Mouse (Mus musculus): ENCODE results near the gene Taf10. TPM values are rescaled to one million over a fixed set of nuclear protein-coding genes. Genes with fewer than 3 reads are reported as not detected.

The Taf10 gene
- total and polyA plus RNA-seq, 3 experiments = 110 to 158 (median 115) TPM

DNA sequence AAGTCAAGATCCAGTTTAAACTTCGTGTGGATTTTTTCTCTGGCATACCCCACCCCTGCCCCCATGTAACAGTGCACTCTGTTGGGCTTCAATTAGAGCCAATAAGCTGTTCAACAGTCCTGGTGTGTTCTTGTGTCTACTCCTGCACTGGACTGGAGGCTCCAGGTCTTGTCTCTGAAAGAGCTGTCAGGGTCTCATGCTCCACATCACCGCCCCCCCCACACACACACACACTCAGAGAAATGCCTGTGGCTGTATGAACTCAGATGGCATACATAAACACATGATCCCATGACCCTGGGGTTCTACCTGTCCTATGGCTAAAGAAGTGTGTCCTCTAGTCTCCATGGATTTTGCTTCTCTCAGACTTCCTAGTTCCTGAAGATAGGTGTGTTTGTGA is 31.9 kb upstream of the Taf10 start:
- intact Hi-C loops (cut with DNase I) = no loop called here
- TF ChIP-seq EP300 (IDR thresholded peaks at IDR 0.05; ENCODE audit: insufficient read depth, low read depth, low read length) (no peak), POLR2A (IDR thresholded peaks at IDR 0.05; ENCODE audit: insufficient read depth, low read depth, low read length) (no peak)
- peaks cover 22% of the 10 kb centered on the region for H3K4me1 ChIP-seq (ENCODE audit: control insufficient read depth, insufficient read depth, low read length)
- DNase-seq = no peak
- no peaks in the 10 kb centered on the region for H3K79me2 ChIP-seq (replicated peaks; ENCODE audit: control insufficient read depth, insufficient read depth, low read length)
- H3K4me3 ChIP-seq = no peak overlapping the region
- H3K27me3 ChIP-seq (ENCODE audit: control insufficient read depth, insufficient read depth, low read length) = no peaks in the 10 kb centered on the region
- H3K27ac ChIP-seq = no peak overlapping the region
- peaks cover 1% of the 10 kb centered on the region; the same call in 1 of the 2 replicates for H3K36me3 ChIP-seq (ENCODE audit: control insufficient read depth, insufficient read depth, low read length)
- H3K9ac ChIP-seq (ENCODE audit: low read depth, low read length) = no peak overlapping the region
- WGBS = 77% methylated on average over 2 of the region's 2 CpGs

DNA sequence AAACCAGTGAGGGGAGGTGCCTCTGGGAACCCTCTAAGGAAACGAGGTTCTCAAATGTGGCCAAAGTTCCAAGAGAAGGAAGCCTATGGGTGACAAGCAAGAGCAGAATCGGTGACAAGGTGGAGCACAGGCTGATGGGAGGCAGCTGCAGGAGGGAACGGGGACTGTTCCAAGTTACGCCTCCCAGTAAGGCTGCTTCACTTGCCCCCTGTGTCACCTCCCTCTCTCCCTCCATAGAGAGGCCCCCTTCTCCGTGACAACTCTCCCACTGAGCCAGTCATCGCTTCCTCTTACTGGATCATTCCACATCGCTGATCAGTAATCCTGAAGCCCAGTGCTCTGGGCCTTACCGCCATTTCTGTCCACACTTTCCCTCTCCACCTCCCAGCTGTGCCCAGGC is 30.5 kb upstream of the Taf10 start:
- Histone ChIP-seq H3K27ac (no peak overlapping the region), H3K4me3 (no peak overlapping the region), H3K9ac (ENCODE audit: low read depth, low read length) (no peak overlapping the region), H3K4me1 (ENCODE audit: control insufficient read depth, insufficient read depth, low read length) (peaks cover 23% of the 10 kb centered on the region), H3K36me3 (ENCODE audit: control insufficient read depth, insufficient read depth, low read length) (peaks cover 9% of the 10 kb centered on the region), H3K79me2 (replicated peaks; ENCODE audit: control insufficient read depth, insufficient read depth, low read length) (no peaks in the 10 kb centered on the region), H3K27me3 (ENCODE audit: control insufficient read depth, insufficient read depth, low read length) (no peaks in the 10 kb centered on the region)
- WGBS = 39% methylated on average over 8 of the region's 8 CpGs
- intact Hi-C loops (cut with DNase I) = no loop called here
- no peak for DNase-seq
- TF ChIP-seq POLR2A (IDR thresholded peaks at IDR 0.05; ENCODE audit: insufficient read depth, low read depth, low read length) = no peak
- no peak for TF ChIP-seq EP300 (IDR thresholded peaks at IDR 0.05; ENCODE audit: insufficient read depth, low read depth, low read length)
- TF ChIP-seq CTCF (IDR thresholded peaks at IDR 0.05) = no peak

DNA sequence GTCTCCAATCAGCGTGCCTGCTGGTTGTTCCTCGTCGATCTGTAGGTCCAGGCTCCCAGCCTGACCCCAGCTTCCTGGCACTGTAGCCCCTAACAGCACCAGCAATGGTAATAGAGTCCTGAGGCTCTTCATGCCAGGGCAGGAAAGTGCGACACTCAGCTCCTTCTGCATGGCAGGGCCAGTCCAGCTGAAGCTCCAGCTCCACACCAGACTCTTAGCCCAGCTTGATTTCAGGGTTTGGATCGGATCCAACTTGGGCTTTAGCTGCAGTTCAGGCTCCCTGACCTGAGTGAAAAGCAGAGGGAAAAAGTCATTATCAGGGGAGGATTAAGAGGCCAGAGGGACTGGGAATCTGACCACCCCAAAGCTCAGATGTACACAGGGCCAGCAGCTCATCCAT is 28.9 kb upstream of the Taf10 start:
- WGBS = 71% methylated on average over 5 of the region's 5 CpGs
- no peak for DNase-seq
- Histone ChIP-seq H3K36me3 (ENCODE audit: control insufficient read depth, insufficient read depth, low read length) (peaks cover 16% of the 10 kb centered on the region), H3K4me1 (ENCODE audit: control insufficient read depth, insufficient read depth, low read length) (peaks cover 11% of the 10 kb centered on the region), H3K4me3 (no peak overlapping the region), H3K9ac (ENCODE audit: low read depth, low read length) (no peak overlapping the region), H3K79me2 (replicated peaks; ENCODE audit: control insufficient read depth, insufficient read depth, low read length) (no peaks in the 10 kb centered on the region), H3K27me3 (ENCODE audit: control insufficient read depth, insufficient read depth, low read length) (no peaks in the 10 kb centered on the region), H3K27ac (no peak overlapping the region)
- TF ChIP-seq EP300 (IDR thresholded peaks at IDR 0.05; ENCODE audit: insufficient read depth, low read depth, low read length) (no peak), POLR2A (IDR thresholded peaks at IDR 0.05; ENCODE audit: insufficient read depth, low read depth, low read length) (no peak), CTCF (IDR thresholded peaks at IDR 0.05) (no peak)
- intact Hi-C loops (cut with DNase I) = no loop called here

DNA sequence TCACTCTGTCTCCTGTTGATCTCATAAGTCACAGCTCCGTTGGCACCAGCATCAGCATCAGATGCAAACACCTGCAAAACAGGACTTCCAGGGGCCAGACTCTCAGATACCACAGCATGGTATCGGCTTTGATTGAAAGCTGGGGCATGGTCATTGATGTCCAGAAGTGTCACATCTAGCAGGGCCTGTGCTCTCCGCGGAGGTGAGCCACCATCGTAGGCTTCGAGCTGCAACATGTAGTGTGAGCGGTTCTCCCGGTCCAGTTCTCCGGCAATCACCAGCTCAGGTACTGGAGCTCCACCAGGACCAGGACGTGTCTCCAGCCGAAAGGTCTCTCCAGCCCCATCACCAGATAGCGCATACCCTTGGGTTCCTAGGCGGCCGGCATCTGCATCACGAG is 28.2 kb upstream of the Taf10 start:
- WGBS = 97% methylated on average over 15 of the region's 15 CpGs
- H3K4me1 ChIP-seq (ENCODE audit: control insufficient read depth, insufficient read depth, low read length) = peaks cover 13% of the 10 kb centered on the region

DNA sequence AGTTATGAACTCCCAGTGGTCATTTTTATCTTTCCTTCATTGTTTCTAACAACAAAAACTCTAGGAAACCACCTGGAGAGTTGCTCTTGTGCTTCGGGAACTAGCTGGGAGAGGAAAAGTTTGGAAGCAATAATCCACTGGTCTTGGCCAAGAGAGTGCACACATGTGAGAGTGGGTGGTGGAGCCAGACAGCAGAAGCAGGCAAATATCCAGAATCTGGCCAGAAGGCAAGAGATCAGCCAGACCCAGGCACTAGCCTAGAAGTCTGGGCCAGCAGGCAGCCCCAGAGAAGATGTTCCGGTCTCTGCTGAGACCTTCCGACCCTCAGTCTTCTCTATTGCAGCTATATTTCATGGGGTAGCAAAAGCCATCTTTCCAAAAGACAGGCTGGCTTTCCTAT is 25.8 kb upstream of the Taf10 start:
- H3K4me1 ChIP-seq (ENCODE audit: control insufficient read depth, insufficient read depth, low read length) = peaks cover 13% of the 10 kb centered on the region
- H3K79me2 ChIP-seq (replicated peaks; ENCODE audit: control insufficient read depth, insufficient read depth, low read length) = no peaks in the 10 kb centered on the region
- intact Hi-C loops (cut with DNase I) = loop anchor here (5.0 kb wide), 1 partner anchor 32 kb away; no protein-coding TSS in a partner anchor
- no peak overlapping the region for H3K4me3 ChIP-seq
- no peak overlapping the region for H3K27ac ChIP-seq
- no peak overlapping the region for H3K9ac ChIP-seq (ENCODE audit: low read depth, low read length)
- H3K36me3 ChIP-seq (ENCODE audit: control insufficient read depth, insufficient read depth, low read length) = peaks cover 18% of the 10 kb centered on the region
- TF ChIP-seq CTCF (IDR thresholded peaks at IDR 0.05) = no peak
- no peak for TF ChIP-seq POLR2A (IDR thresholded peaks at IDR 0.05; ENCODE audit: insufficient read depth, low read depth, low read length)
- TF ChIP-seq EP300 (IDR thresholded peaks at IDR 0.05; ENCODE audit: insufficient read depth, low read depth, low read length) = no peak
- DNase-seq = peak in 1 of 2 experiments; percentile 57
- WGBS = 38% methylated on average over 3 of the region's 3 CpGs
- no peaks in the 10 kb centered on the region for H3K27me3 ChIP-seq (ENCODE audit: control insufficient read depth, insufficient read depth, low read length)

More for the DNA sequence above, 28.2 kb upstream of the Taf10 start:
- no peak for DNase-seq
- TF ChIP-seq EP300 (IDR thresholded peaks at IDR 0.05; ENCODE audit: insufficient read depth, low read depth, low read length) (no peak), POLR2A (IDR thresholded peaks at IDR 0.05; ENCODE audit: insufficient read depth, low read depth, low read length) (no peak), CTCF (IDR thresholded peaks at IDR 0.05) (no peak)
- Histone ChIP-seq H3K27me3 (ENCODE audit: control insufficient read depth, insufficient read depth, low read length) (no peaks in the 10 kb centered on the region), H3K4me3 (no peak overlapping the region), H3K36me3 (ENCODE audit: control insufficient read depth, insufficient read depth, low read length) (peaks cover 18% of the 10 kb centered on the region), H3K27ac (no peak overlapping the region), H3K79me2 (replicated peaks; ENCODE audit: control insufficient read depth, insufficient read depth, low read length) (no peaks in the 10 kb centered on the region), H3K9ac (ENCODE audit: low read depth, low read length) (no peak overlapping the region)
- intact Hi-C loops (cut with DNase I) = no loop called here

DNA sequence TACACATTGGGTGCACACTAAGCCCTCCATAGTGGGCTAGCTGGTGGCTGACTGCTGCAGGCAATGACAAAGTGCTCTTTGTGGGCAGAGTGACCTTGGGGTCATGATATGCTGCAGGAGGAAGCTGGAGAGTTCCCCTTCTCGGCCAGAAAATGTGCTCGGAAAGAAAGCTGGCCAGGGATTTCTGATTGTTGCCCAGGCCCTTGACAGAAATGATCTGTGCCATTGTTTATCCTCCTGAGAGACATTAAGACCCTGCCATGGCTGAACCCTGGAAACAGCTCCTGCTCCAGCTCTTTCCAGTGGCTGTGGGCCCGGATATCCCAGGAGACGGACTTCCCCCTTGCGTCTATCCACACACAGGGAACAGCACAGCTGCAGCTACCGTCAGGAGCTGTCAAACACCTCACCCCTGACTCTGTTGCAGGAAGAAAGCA is 23.6 kb upstream of the Taf10 start:
- TF ChIP-seq POLR2A (IDR thresholded peaks at IDR 0.05; ENCODE audit: insufficient read depth, low read depth, low read length) = no peak
- TF ChIP-seq EP300 (IDR thresholded peaks at IDR 0.05; ENCODE audit: insufficient read depth, low read depth, low read length) = 0 out of 2 replicates have a peak, but pooled peaks have one; percentile 26
- Histone ChIP-seq H3K36me3 (ENCODE audit: control insufficient read depth, insufficient read depth, low read length) (peaks cover 18% of the 10 kb centered on the region), H3K27me3 (ENCODE audit: control insufficient read depth, insufficient read depth, low read length) (no peaks in the 10 kb centered on the region), H3K4me3 (no peak overlapping the region), H3K9ac (ENCODE audit: low read depth, low read length) (0 out of 2 replicates have a peak overlapping the region, but pooled peaks have one; percentile 1), H3K79me2 (replicated peaks; ENCODE audit: control insufficient read depth, insufficient read depth, low read length) (no peaks in the 10 kb centered on the region), H3K4me1 (ENCODE audit: control insufficient read depth, insufficient read depth, low read length) (peaks cover 10% of the 10 kb centered on the region), H3K27ac (peak overlapping the region; percentile 36)
- DNase-seq = peak in 1 of 2 experiments; percentile 39
- intact Hi-C loops (cut with DNase I) = loop anchor here (5.0 kb wide), 1 partner anchor 35 kb away; no protein-coding TSS in a partner anchor
- 33% methylated on average over 6 of the region's 6 CpGs for WGBS
